Mouse (Mus musculus): ENCODE measurements around the gene Tfe3.

- no peak for TF ChIP-seq CTCF (IDR thresholded peaks at IDR 0.05; ENCODE audit: insufficient read depth, low read length)
- no peak for TF ChIP-seq POLR2A (IDR thresholded peaks at IDR 0.05; ENCODE audit: borderline replicate concordance, extremely low read depth, low read depth, low read length)
Measured at GRCm38 (mm10) chrX:7795016-7795415, 32.7 kb downstream of the Tfe3 start.
